Mouse (Mus musculus) cerebellum, postnatal 4 days (tissue): Measurements from ENCODE around the gene Rgs6.
A peak's percentile ranks its signal among the peaks of the same experiment; 100 is the strongest.

Source experiments
- DNase-seq, 2 experiments: peaks; one replicate each; pipeline ENCODE4 v3.0.0; 2022; ENCODE audit warnings: low spot score in 2 of 2, mixed read lengths in 1 of 2

Gene Rgs6

DNA sequence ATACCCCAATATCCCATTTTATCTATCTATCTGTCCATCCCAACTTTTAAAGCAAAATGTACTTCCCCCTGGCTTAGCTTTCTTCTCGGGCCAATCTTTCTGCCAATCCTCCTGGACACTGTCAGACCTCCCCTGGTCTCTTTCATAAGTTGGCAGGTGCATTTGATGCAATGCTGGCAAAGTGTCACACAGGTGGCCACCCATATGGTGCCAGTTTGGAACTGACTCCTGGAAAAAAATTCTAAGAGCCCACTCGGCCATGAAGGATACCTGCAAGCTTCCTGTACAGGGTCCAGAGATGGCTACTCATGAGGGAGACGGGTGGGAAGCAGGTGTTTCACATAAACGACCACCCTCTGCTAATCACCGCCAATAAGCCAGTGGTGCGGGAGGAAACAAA is 592.5 kb downstream of the Rgs6 start:
- no peak for DNase-seq

DNA sequence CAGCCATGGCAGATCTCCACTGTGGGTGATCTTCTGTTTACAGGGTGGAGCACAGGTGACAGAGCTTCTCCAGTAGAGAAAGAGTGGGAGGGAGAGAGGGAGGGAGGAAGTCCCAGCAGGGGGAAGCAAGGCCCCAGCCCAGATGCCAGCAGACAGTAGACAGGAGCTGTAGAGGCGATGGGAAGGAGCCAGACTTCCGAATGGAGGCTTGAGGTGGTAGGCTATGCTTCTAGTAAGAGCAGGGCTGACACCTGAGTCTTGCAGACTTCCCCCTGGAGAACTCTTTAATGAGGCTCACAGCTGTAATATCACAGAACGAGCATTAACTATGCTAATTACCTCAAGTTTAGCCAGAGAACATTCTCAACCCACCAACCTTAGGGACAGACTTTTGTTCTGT is 613.6 kb downstream of the Rgs6 start:
- DNase-seq = no peak

DNA sequence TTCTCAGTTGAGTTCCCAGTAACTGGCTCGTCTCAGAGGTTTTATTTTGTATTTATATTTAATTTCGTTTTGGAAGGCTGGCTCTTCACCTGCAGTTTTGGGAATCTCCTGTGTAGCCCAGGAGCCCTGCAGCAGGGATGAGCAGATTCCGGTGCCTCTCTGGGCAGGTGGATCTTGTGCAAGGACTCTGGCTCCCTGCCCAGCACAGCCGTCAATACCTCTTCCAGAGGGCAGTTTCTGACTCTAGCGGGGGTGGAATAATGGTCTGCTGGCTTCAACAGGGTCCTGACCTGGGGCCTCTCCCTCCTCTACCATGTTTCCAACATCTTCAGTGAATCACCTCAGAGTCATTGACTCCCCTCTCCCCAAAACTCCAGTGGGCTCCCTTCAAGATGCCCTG is 616.3 kb downstream of the Rgs6 start:
- no peak for DNase-seq

DNA sequence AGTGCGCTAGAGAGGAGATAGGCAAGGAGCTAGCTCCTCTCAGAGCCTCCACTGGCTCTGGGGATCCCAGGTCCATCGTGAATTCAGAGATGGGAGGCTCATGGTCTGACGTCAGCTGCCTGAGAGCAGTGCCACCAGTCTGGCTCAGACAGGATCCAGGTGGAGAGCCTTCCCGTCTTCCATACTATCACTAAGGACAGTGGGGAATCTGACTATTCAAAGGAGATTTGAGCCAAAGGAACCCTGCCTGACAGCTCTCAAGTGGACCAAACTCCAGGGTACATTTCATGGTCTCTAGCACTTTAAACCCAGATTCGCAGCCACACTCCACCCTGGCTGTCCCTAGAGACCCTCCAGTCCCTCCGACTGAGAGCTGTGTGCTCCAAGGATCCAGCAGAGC is 618.8 kb downstream of the Rgs6 start:
- DNase-seq = no peak

DNA sequence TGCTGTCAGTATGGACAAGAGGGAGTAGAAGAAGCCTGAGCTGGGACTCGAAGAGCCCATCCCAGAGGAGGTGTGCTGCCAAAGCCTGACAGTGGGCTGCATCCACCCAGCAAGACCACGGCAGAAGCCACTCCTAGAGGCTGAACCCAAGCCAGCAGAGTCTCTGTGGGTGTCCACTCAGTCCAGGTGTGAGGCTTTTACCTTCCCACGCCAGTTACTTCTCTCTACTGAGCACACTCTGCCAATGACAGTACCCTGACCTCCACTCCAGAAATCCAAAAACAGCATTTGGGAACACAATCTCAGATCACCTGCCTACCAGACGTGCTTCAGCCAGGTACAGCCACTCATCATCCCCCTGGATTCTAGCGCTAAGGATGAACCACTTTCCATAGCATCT is 619.4 kb downstream of the Rgs6 start:
- no peak for DNase-seq

DNA sequence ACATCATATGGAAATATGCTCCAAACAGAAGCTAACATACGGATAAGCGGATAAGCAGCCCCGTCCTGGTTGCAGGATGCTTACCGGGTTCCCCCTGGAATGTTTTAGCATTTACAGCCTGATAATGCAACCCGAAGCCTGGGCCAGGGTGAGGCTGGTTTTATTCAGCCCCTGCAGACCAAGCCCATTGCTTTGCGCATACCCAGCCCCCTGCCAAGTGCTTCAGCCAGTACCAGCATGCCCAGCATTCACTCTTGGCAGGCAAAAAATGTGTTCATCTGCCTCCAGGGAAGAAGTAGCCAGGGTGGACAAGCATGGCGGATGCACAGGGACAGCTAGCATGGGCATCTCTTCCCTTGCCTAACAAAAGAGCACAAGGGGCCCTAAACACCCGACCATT is 619.9 kb downstream of the Rgs6 start:
- DNase-seq = peak in 1 of 2 experiments; percentile 65

DNA sequence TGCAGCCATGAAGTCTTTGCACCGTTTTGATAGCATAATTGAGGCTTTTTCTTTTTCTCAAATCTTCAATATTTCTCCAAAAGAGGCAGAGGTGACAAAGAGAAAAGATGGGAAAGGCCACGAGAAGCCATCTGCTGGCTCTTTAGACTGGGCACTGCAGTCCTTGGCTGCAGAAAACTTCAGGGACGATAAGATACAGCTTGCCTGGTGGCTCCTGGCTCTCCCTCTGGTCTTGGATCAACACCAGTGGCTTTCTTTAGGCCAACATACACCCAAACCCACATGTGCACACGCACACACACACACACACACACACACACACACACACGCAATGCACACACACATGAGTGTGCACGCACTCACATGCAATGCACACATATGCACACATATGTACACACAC is 620.7 kb downstream of the Rgs6 start:
- no peak for DNase-seq

DNA sequence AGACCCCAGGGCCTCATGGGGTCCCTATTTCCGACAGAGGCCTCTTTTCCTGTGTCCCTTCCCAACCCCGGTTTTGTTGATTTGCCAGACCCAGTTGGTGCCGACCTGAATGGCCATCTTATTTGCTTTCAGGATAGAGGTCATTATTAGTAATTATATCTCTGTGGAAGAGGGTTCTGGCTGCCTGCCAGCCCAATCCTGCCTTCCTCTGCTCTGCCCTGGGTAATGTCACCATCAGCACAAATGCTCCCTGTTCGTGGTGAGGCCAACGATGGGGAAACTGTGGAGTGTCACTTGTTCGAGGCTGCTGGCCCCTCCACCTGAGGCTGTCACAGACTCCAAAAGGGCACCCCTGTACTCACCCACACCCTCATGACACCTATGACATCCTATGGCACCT is 621.4 kb downstream of the Rgs6 start:
- DNase-seq = peak in 1 of 2 experiments; percentile 38

DNA sequence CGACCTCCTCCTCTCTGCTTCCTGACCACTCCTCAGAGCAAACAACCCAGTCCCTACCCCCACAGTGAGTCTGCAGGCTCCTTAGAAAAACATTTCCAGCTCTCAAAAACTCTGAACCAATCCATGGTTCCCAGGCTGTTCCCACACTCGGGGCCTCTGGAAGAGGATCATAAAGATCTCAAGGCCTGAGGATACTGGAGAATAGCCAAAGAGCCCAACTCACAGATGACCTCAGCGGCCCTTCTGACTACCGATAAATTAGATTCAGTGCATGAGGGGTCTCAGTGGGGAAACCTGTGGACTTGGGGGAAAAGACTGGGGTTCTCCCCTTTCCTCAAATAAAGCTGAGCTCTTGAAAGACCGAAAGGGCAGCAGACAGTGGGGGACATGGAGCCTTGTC is 622.2 kb downstream of the Rgs6 start:
- no peak for DNase-seq

DNA sequence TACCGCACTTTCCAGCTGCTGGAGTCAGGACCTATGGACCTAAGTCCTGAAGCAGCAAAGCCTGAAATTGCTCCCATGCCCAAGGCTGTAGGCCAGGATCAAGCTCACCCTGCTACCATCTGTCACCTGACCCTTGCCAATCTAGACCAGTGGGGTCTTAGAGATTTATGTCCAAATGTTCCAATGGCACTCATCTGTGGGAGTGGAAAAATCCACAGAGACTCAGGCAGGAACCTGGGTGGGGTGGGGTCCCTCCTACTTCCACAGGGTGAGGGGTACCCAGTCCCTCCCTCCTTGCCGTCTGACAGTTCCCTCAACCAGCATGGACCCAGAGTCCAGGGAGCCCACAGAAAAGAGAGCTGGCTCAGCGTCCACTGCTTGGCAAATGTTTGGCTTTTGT is 622.6 kb downstream of the Rgs6 start:
- DNase-seq = peak in 1 of 2 experiments; percentile 26

DNA sequence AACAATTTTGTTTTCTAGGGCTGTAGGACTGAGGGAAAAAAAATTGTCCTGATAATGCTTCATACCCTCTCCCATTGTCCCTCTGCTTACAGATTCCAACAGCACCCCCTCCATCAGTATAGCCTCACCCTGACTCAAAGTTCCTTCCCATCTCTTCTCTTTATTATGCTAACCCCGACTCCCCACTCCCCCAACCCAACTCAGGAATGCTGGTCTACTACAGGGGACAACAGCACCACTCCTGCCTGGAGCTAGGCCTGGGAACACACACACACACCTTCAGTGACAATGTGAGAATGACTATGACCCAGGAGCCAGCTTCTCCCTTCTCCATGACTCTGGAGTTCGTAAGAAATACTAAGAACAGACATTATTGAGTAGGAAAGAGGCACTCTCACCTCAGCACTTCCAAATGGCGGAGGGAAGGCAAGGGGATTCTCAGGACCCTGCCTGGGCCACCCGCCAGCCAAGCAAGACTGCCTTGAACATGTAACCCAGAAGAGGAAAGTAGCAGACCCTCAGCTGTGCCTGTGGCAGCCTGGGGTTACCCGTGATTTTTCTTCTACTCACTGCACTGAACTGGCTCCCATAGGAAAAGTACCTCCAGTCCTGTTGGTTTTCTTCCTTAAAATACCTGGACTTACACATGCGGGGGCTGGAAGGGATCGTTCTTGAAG is 623.2 kb downstream of the Rgs6 start:
- DNase-seq = no peak
